Comparison of ENCODE assay signal across 9 mouse cellular contexts in the genomic region with DNA sequence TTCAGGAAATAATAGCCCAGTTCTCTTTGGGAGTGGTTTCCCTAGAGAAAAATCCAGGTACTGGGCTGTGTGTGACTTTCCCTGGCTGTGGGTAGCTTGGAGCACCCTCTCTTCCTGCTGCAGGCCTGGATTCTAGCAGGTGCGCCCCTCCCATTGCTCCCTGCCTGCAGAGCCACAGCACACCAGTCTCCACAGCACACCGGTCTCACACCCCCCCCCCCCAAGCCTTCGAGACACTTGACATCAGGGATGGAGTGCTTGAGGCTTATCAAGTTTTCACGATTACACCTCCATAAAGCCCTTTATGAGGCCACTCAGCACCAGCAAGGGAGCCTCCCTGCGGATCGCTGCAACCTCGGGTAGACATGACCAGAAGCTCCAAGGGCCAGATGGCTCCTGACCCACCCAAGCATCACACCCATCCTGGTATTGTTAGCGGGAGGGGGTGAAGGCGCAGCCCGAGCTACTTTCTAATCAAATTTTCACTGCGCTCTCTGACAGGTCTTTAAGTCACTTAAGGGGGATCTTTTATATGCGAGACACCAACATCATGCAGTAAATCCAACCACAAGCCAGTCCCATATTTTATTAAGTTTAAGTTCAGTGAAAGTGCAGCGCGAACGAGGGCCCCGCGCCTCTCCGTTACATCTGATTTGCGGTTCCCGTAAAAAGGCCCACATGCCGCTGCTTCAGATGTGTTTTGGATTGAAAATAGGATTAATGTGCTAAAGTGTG.
DNase-seq lines count a peak whose midpoint lies in the region; ATAC-seq and TF ChIP-seq lines count a peak whose summit lies in the region.
"Had no signal": no experiment of that assay in that cellular context is flagged by ENCODE, and none has a peak within 500 bp of the region (broad histone marks: within the 10 kb centered on the region; RNA-seq: fewer than 3 reads in every experiment).

No protein-coding gene starts in this region.

- H3K9me3 ChIP-seq in heart, postnatal 0 days (replicated peaks; ENCODE audit: control insufficient read depth, low read length), result no peaks in the 10 kb centered on the region
- no peaks in the 10 kb centered on the region for H3K9me3 ChIP-seq in embryonic facial prominence, embryonic 15.5 days (replicated peaks)
- no peaks in the 10 kb centered on the region for H3K9me3 ChIP-seq in hindbrain, embryonic 15.5 days
- no peaks in the 10 kb centered on the region for H3K9me3 ChIP-seq in midbrain, postnatal 0 days (ENCODE audit: low read length)

- no peak for TF ChIP-seq CTCF in heart, postnatal 0 days (IDR thresholded peaks at IDR 0.05; ENCODE audit: low read depth)
- no peak for TF ChIP-seq CTCF in midbrain, postnatal 0 days (IDR thresholded peaks at IDR 0.05)

- H3K9ac ChIP-seq in heart, postnatal 0 days (replicated peaks; ENCODE audit: low read depth, low read length), result no peak overlapping the region
- H3K9ac ChIP-seq in embryonic facial prominence, embryonic 15.5 days, result no peak overlapping the region
- no peak overlapping the region for H3K9ac ChIP-seq in hindbrain, embryonic 15.5 days
- no peak overlapping the region for H3K9ac ChIP-seq in midbrain, postnatal 0 days (replicated peaks; ENCODE audit: low read length, poor library complexity, severe bottlenecking)

- no peak overlapping the region for H3K27ac ChIP-seq in heart, postnatal 0 days (ENCODE audit: low read depth)
- H3K27ac ChIP-seq in embryonic facial prominence, embryonic 15.5 days (replicated peaks), result no peak overlapping the region
- no peak overlapping the region for H3K27ac ChIP-seq in hindbrain, embryonic 15.5 days (replicated peaks)
- H3K27ac ChIP-seq in midbrain, postnatal 0 days (ENCODE audit: low read depth, low read length), result no peak overlapping the region

- DNase-seq in heart, postnatal 0 days (ENCODE audit: low spot score), result no peak
- no peak for DNase-seq in heart, postnatal 14 days
- DNase-seq in midbrain, postnatal 0 days (ENCODE audit: low spot score), result peak; percentile 25
- DNase-seq in lung, postnatal 25 days (ENCODE audit: low spot score), result no peak
- DNase-seq in adrenal gland, postnatal 4 days (ENCODE audit: low spot score in 2 of 2), result no peak
- no peak for DNase-seq in adrenal gland, postnatal 14 days

- 48% methylated on average over 21 of the region's 21 CpGs for WGBS in heart, postnatal 0 days
- WGBS in embryonic facial prominence, embryonic 15.5 days, result 35% methylated on average over 21 of the region's 21 CpGs
- WGBS in hindbrain, embryonic 15.5 days, result 35% methylated on average over 21 of the region's 21 CpGs
- WGBS in midbrain, postnatal 0 days, result 22% methylated on average over 20 of the region's 21 CpGs

- no peaks in the 10 kb centered on the region for H3K4me1 ChIP-seq in heart, postnatal 0 days (ENCODE audit: control insufficient read depth, insufficient read depth)
- H3K4me1 ChIP-seq in embryonic facial prominence, embryonic 15.5 days, result peaks cover 14% of the 10 kb centered on the region
- peaks cover 17% of the 10 kb centered on the region for H3K4me1 ChIP-seq in hindbrain, embryonic 15.5 days (replicated peaks)
- H3K4me1 ChIP-seq in midbrain, postnatal 0 days (ENCODE audit: insufficient read depth, low read length), result no peaks in the 10 kb centered on the region
- H3K4me1 ChIP-seq: megakaryocyte, embryonic 14.5 days had no signal

- H3K4me2 ChIP-seq in heart, postnatal 0 days (ENCODE audit: low read depth, low read length), result peak overlapping the region; percentile 18; the same call in 1 of the 2 replicates
- H3K4me2 ChIP-seq in embryonic facial prominence, embryonic 15.5 days (replicated peaks), result peak overlapping the region; percentile 20
- H3K4me2 ChIP-seq in hindbrain, embryonic 15.5 days, result peak overlapping the region; percentile 12
- peak overlapping the region; percentile 9; the same call in 1 of the 2 replicates for H3K4me2 ChIP-seq in midbrain, postnatal 0 days (ENCODE audit: low read depth, low read length, poor library complexity, severe bottlenecking)

- H3K36me3 ChIP-seq in heart, postnatal 0 days (replicated peaks; ENCODE audit: control insufficient read depth, insufficient read depth, low read length), result no peaks in the 10 kb centered on the region
- no peaks in the 10 kb centered on the region for H3K36me3 ChIP-seq in embryonic facial prominence, embryonic 15.5 days
- H3K36me3 ChIP-seq in hindbrain, embryonic 15.5 days, result no peaks in the 10 kb centered on the region
- H3K36me3 ChIP-seq in midbrain, postnatal 0 days (ENCODE audit: insufficient read depth, low read length), result no peaks in the 10 kb centered on the region

- peaks cover 20% of the 10 kb centered on the region; the same call in 1 of the 2 replicates for H3K27me3 ChIP-seq in heart, postnatal 0 days (ENCODE audit: control insufficient read depth, insufficient read depth, low read length)
- H3K27me3 ChIP-seq in embryonic facial prominence, embryonic 15.5 days, result peaks cover 8% of the 10 kb centered on the region; the same call in 1 of the 2 replicates
- no peaks in the 10 kb centered on the region for H3K27me3 ChIP-seq in hindbrain, embryonic 15.5 days
- H3K27me3 ChIP-seq in midbrain, postnatal 0 days (ENCODE audit: insufficient read depth, low read length), result no peaks in the 10 kb centered on the region; the same call in 1 of the 2 replicates
- H3K27me3 ChIP-seq: megakaryocyte, embryonic 14.5 days had no signal

- H3K4me3 ChIP-seq in heart, postnatal 0 days (ENCODE audit: low read depth, low read length), result no peak overlapping the region
- no peak overlapping the region for H3K4me3 ChIP-seq in embryonic facial prominence, embryonic 15.5 days (replicated peaks)
- no peak overlapping the region for H3K4me3 ChIP-seq in hindbrain, embryonic 15.5 days
- no peak overlapping the region for H3K4me3 ChIP-seq in midbrain, postnatal 0 days (ENCODE audit: low read depth, low read length)
- H3K4me3 ChIP-seq: megakaryocyte, embryonic 14.5 days had no signal

- intact Hi-C loops in heart, postnatal 14 days (cut with DNase I), result no loop called here

- no peak for ATAC-seq in heart, postnatal 0 days (ENCODE audit: insufficient read depth, low read depth)
- no peak for ATAC-seq in embryonic facial prominence, embryonic 15.5 days (ENCODE audit: insufficient number of reproducible peaks, low FRiP score, low TSS enrichment, low read depth)
- no peak for ATAC-seq in hindbrain, embryonic 15.5 days (ENCODE audit: low FRiP score, low read depth)
- ATAC-seq in midbrain, postnatal 0 days (ENCODE audit: low FRiP score), result no peak

- TF ChIP-seq EP300 in heart, postnatal 0 days (IDR thresholded peaks at IDR 0.05; ENCODE audit: low read depth), result no peak
